Mouse (Mus musculus) left cerebral cortex, postnatal 10 days (tissue): ENCODE data around the gene Cacybp. TPM values are rescaled to one million over a fixed set of nuclear protein-coding genes. Genes with fewer than 3 reads are reported as not detected.

Source experiments
- DNase-seq, 2 experiments: peaks; one replicate each; pipeline ENCODE4 v3.0.0; 2021 to 2022; ENCODE audit warnings: low spot score in 2 of 2, mixed read lengths in 1 of 2; ENCODE audit errors: extremely low spot score in 1 of 2
- intact Hi-C: fragments of 180-260 bp; cut with DNase I; formaldehyde crosslinking; loops from one replicate; pipeline ENCODE4 v1.15.1; 2025
- total RNA-seq, 2 experiments: library from RNA; stranded (reverse); gene quantifications; 2 replicates each; pipeline ENCODE4 v1.2.3; 2021

The Cacybp gene
- total RNA-seq, 2 experiments from 2014 or later, result 106 to 109 TPM

GRCm38 (mm10) chr1:160227850-160228249 lies 15.2 kb upstream of the Cacybp start:
- no peak for DNase-seq
- intact Hi-C loops, result loop anchor here (10.0 kb wide), 1 partner anchor 487 kb away; no protein-coding TSS in a partner anchor

GRCm38 (mm10) chr1:160227196-160227595 lies 14.5 kb upstream of the Cacybp start:
- DNase-seq, result no peak
- intact Hi-C loops, result loop anchor here (10.0 kb wide), 1 partner anchor 488 kb away; no protein-coding TSS in a partner anchor

GRCm38 (mm10) chr1:160224093-160224492 lies 11.4 kb upstream of the Cacybp start:
- intact Hi-C loops, result loop anchor here (10.0 kb wide), 1 partner anchor 491 kb away; no protein-coding TSS in a partner anchor

GRCm38 (mm10) chr1:160217898-160218297 lies 5.2 kb upstream of the Cacybp start:
- DNase-seq, result no peak
- intact Hi-C loops, result no loop called here

More at GRCm38 (mm10) chr1:160224093-160224492, 11.4 kb upstream of the Cacybp start:
- DNase-seq, result no peak

GRCm38 (mm10) chr1:160214171-160214570 lies 1.5 kb upstream of the Cacybp start:
- DNase-seq, result no peak
- intact Hi-C loops, result no loop called here

GRCm38 (mm10) chr1:160212123-160212691 lies 468 bp downstream of the Cacybp start:
- intact Hi-C loops, result no loop called here
- DNase-seq, result no peak

- no peak for DNase-seq
- intact Hi-C loops, result no loop called here
Measured at GRCm38 (mm10) chr1:160211597-160212122, 1.0 kb downstream of the Cacybp start.

GRCm38 (mm10) chr1:160210566-160210965 lies 2.1 kb downstream of the Cacybp start:
- DNase-seq, result no peak
- intact Hi-C loops, result no loop called here

GRCm38 (mm10) chr1:160209844-160210243 lies 2.8 kb downstream of the Cacybp start:
- DNase-seq, result no peak
- intact Hi-C loops, result no loop called here

GRCm38 (mm10) chr1:160205486-160205885 lies 7.2 kb downstream of the Cacybp start:
- DNase-seq, result no peak
- intact Hi-C loops, result no loop called here

- DNase-seq, result no peak
- intact Hi-C loops, result no loop called here
Measured at GRCm38 (mm10) chr1:160195337-160195663, 17.4 kb downstream of the Cacybp start.

GRCm38 (mm10) chr1:160194529-160195336 lies 17.9 kb downstream of the Cacybp start, which contains the start of gene Mrps14:
Gene Mrps14, plus strand, starts transcription at chr1:160195215.
- intact Hi-C loops, result loop anchor here (5.0 kb wide), 1 partner anchor 1232 kb away; no protein-coding TSS in a partner anchor

GRCm38 (mm10) chr1:160184506-160184905 lies 28.2 kb downstream of the Cacybp start:
- peak; percentile 42 to 74 for DNase-seq
- intact Hi-C loops, result loop anchor here (5.0 to 10.0 kb wide), 4 partner anchors 660 to 1470 kb away; partner anchors contain the start of gene Tnr

More at GRCm38 (mm10) chr1:160194529-160195336, 17.9 kb downstream of the Cacybp start, which contains the start of gene Mrps14:
- DNase-seq, result peak; percentile 98

- no peak for DNase-seq
- intact Hi-C loops, result loop anchor here (5.0 to 10.0 kb wide), 4 partner anchors 656 to 1466 kb away; partner anchors contain the start of gene Tnr
Measured at GRCm38 (mm10) chr1:160181216-160181615, 31.5 kb downstream of the Cacybp start.

GRCm38 (mm10) chr1:160176903-160177302 lies 35.8 kb downstream of the Cacybp start:
- DNase-seq, result no peak
- intact Hi-C loops, result no loop called here

GRCm38 (mm10) chr1:160166600-160166999 lies 46.1 kb downstream of the Cacybp start:
- intact Hi-C loops, result no loop called here
- no peak for DNase-seq

- no peak for DNase-seq
- intact Hi-C loops, result no loop called here
Measured at GRCm38 (mm10) chr1:160158190-160158589, 54.5 kb downstream of the Cacybp start.

GRCm38 (mm10) chr1:160153480-160153879 lies 59.2 kb downstream of the Cacybp start, which contains the start of gene Tnn:
Gene Tnn, minus strand, starts transcription at chr1:160153580.
- intact Hi-C loops, result no loop called here
- DNase-seq, result no peak
